Mouse (Mus musculus) thymus, adult 2 months (tissue): ENCODE measurements at regions not wholly inside any gene's neighbourhood (a gene's known extent, or its start where the extent isn't known, plus 50 kb on each side); places are given as distances from the start of the nearest gene placed in this dataset.

Source experiments
- CTCF ChIP-seq: fragments of 200-500 bp; IDR thresholded peaks from 2 replicates; pipeline ENCODE4 v1.5.1; 2012; ENCODE audit warnings: mild to moderate bottlenecking, control low read depth, low read length, moderate library complexity, borderline replicate concordance; ENCODE audit not compliant: control insufficient read depth, poor library complexity, insufficient read depth; ENCODE audit errors: extremely low read depth
- POLR2A ChIP-seq: fragments of 200-500 bp; IDR thresholded peaks from 2 replicates; pipeline ENCODE4 v1.6.1; 2012; ENCODE audit warnings: mild to moderate bottlenecking, low read length, control low read depth, moderate library complexity; ENCODE audit not compliant: control insufficient read depth, poor library complexity, insufficient read depth; ENCODE audit errors: extremely low read depth

GRCm38 (mm10) chr3:80007006-80007405 lies 122.7 kb downstream of the Fam198b start:
- TF ChIP-seq POLR2A: no peak
- no peak for TF ChIP-seq CTCF
